Comparison of ENCODE assay signal across 12 mouse cellular contexts in the genomic region with DNA sequence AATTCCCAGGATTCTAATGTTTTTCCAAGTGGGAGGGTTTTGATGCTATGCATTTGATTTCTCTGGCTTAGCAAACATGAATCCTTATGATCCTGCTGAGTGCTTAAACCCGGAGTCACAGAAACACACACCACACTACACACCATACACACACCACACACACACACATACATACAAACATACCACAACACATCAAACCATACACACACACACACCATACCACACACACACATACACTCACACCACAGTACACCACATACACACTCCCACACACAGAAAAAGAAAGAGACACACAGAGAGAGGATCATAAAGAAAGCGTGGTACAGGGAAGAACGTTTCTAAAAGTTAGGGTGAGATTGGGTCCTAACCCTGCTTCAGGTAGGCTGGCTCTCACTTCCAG.
DNase-seq lines count a peak whose midpoint lies in the region; ATAC-seq and TF ChIP-seq lines count a peak whose summit lies in the region.
"Had no signal": no experiment of that assay in that cellular context is flagged by ENCODE, and none has a peak within 500 bp of the region (broad histone marks: within the 10 kb centered on the region; RNA-seq: fewer than 3 reads in every experiment).

No protein-coding gene starts in this region.

- no peak for TF ChIP-seq POLR2A in kidney, adult 2 months (IDR thresholded peaks at IDR 0.05; ENCODE audit: low read depth, low read length)
- TF ChIP-seq POLR2A in myocyte (IDR thresholded peaks at IDR 0.05; ENCODE audit: insufficient read length, low read depth): no peak

- peaks cover 12% of the 10 kb centered on the region; the same call in 1 of the 2 replicates for H3K4me1 ChIP-seq in kidney, embryonic 14.5 days (ENCODE audit: control insufficient read depth, insufficient read depth, low read length)
- no peaks in the 10 kb centered on the region for H3K4me1 ChIP-seq in kidney, adult 2 months (ENCODE audit: control insufficient read depth, insufficient read depth, low read length)
- peaks cover 3% of the 10 kb centered on the region; the same call in 1 of the 2 replicates for H3K4me1 ChIP-seq in forebrain, embryonic 11.5 days (replicated peaks; ENCODE audit: control insufficient read depth, insufficient read depth, low read length)
- H3K4me1 ChIP-seq in intestine, embryonic 15.5 days (replicated peaks): 0 out of 2 replicates have a peak, but pooled peaks cover 2% of the 10 kb centered on the region

- no peaks in the 10 kb centered on the region for H3K36me3 ChIP-seq in kidney, embryonic 14.5 days (ENCODE audit: control insufficient read depth, insufficient read depth, low read length)
- H3K36me3 ChIP-seq in kidney, adult 2 months (ENCODE audit: control insufficient read depth, insufficient read depth, low read length): no peaks in the 10 kb centered on the region
- H3K36me3 ChIP-seq in forebrain, embryonic 11.5 days (ENCODE audit: control insufficient read depth, insufficient read depth, low read length): no peaks in the 10 kb centered on the region
- no peaks in the 10 kb centered on the region for H3K36me3 ChIP-seq in intestine, embryonic 15.5 days
- H3K36me3 ChIP-seq in myocyte (ENCODE audit: control insufficient read depth, insufficient read depth): no peaks in the 10 kb centered on the region

- H3K4me3 ChIP-seq in kidney, embryonic 14.5 days (ENCODE audit: low read length): no peak overlapping the region
- H3K4me3 ChIP-seq in kidney, adult 2 months (ENCODE audit: insufficient read depth, low read depth, low read length): no peak overlapping the region
- H3K4me3 ChIP-seq in forebrain, embryonic 11.5 days (ENCODE audit: low read depth, low read length): no peak overlapping the region
- H3K4me3 ChIP-seq in intestine, embryonic 15.5 days (replicated peaks): no peak overlapping the region
- H3K4me3 ChIP-seq in myocyte: no peak overlapping the region
- H3K4me3 ChIP-seq: erythroblast, embryonic 14.5 days had no signal

- 45% methylated on average over 3 of the region's 3 CpGs for WGBS in kidney, embryonic 14.5 days
- WGBS in kidney, adult 2 months: 63% methylated on average over 3 of the region's 3 CpGs
- 49% methylated on average over 3 of the region's 3 CpGs for WGBS in forebrain, embryonic 11.5 days
- WGBS in intestine, embryonic 15.5 days: 31% methylated on average over 3 of the region's 3 CpGs

- no peak for DNase-seq in kidney, adult 2 months
- no peak for DNase-seq in forebrain, embryonic 11.5 days (ENCODE audit: low spot score)
- DNase-seq in embryo, embryonic 10 days (ENCODE audit: low spot score): no peak
- DNase-seq in adrenal gland, postnatal 10 days: no peak
- DNase-seq in thymus, postnatal 25 days: no peak
- DNase-seq: kidney, adult 18-20 months; right cerebral cortex, postnatal 14 days had no signal

- H3K27me3 ChIP-seq in kidney, embryonic 14.5 days (ENCODE audit: control insufficient read depth, insufficient read depth, low read length): no peaks in the 10 kb centered on the region
- no peaks in the 10 kb centered on the region for H3K27me3 ChIP-seq in kidney, adult 2 months (replicated peaks; ENCODE audit: control insufficient read depth, insufficient read depth, low read length)
- H3K27me3 ChIP-seq in forebrain, embryonic 11.5 days (ENCODE audit: control insufficient read depth, insufficient read depth, low read length): no peaks in the 10 kb centered on the region
- no peaks in the 10 kb centered on the region for H3K27me3 ChIP-seq in intestine, embryonic 15.5 days (replicated peaks)
- no peaks in the 10 kb centered on the region for H3K27me3 ChIP-seq in myocyte (ENCODE audit: control insufficient read depth, insufficient read depth, insufficient read length)

- no peaks in the 10 kb centered on the region for H3K79me2 ChIP-seq in myocyte (ENCODE audit: control insufficient read depth, insufficient read depth)

- ATAC-seq in kidney, embryonic 14.5 days (ENCODE audit: low FRiP score, low TSS enrichment): no peak; the same call in 1 of the 2 replicates
- ATAC-seq in forebrain, embryonic 11.5 days (replicated peaks; ENCODE audit: low FRiP score): 0 out of 2 replicates have a peak, but pooled peaks have one; percentile 27
- peak; percentile 41; the same call in 1 of the 2 replicates for ATAC-seq in intestine, embryonic 15.5 days
- ATAC-seq: activated CD4-positive, CD25-positive, alpha-beta regulatory T cell, adult 4 months had no signal

- H3K9ac ChIP-seq in kidney, embryonic 14.5 days (ENCODE audit: low read depth, low read length): no peak overlapping the region
- peak overlapping the region; percentile 41; the same call in 1 of the 2 replicates for H3K9ac ChIP-seq in forebrain, embryonic 11.5 days (ENCODE audit: low read length)
- no peak overlapping the region for H3K9ac ChIP-seq in intestine, embryonic 15.5 days

- TF ChIP-seq CTCF in kidney, adult 2 months (conservative IDR thresholded peaks at IDR 0.05; ENCODE audit: insufficient read depth, insufficient read length, low read depth, low read length): no peak

- H3K27ac ChIP-seq in kidney, embryonic 14.5 days (ENCODE audit: low read depth, low read length): peak overlapping the region; percentile 1; the same call in 1 of the 2 replicates
- no peak overlapping the region for H3K27ac ChIP-seq in kidney, adult 2 months (ENCODE audit: insufficient read depth, low read depth, low read length)
- H3K27ac ChIP-seq in forebrain, embryonic 11.5 days (ENCODE audit: low read depth, low read length): no peak overlapping the region
- 0 out of 2 replicates have a peak overlapping the region, but pooled peaks have one; percentile 41 for H3K27ac ChIP-seq in intestine, embryonic 15.5 days

- no peak overlapping the region for H3ac ChIP-seq in myocyte (ENCODE audit: control insufficient read depth, insufficient read length)

- H3K4me2 ChIP-seq in kidney, embryonic 14.5 days (replicated peaks; ENCODE audit: low read depth, low read length): peak overlapping the region; percentile 8; the same call in 1 of the 2 replicates
- H3K4me2 ChIP-seq in forebrain, embryonic 11.5 days (ENCODE audit: low read depth, low read length, severe bottlenecking): peak overlapping the region; percentile 32; the same call in 1 of the 2 replicates
- H3K4me2 ChIP-seq in intestine, embryonic 15.5 days (replicated peaks): peak overlapping the region; percentile 46
- peak overlapping the region; percentile 72 for H3K4me2 ChIP-seq in myocyte (ENCODE audit: low read depth)

- H3K9me3 ChIP-seq in kidney, embryonic 14.5 days (ENCODE audit: control insufficient read depth, low read length): 0 out of 2 replicates have a peak, but pooled peaks cover 6% of the 10 kb centered on the region
- H3K9me3 ChIP-seq in forebrain, embryonic 11.5 days (ENCODE audit: control insufficient read depth, low read length): 0 out of 2 replicates have a peak, but pooled peaks cover 2% of the 10 kb centered on the region
- H3K9me3 ChIP-seq in intestine, embryonic 15.5 days: no peaks in the 10 kb centered on the region

TF ChIP-seq in myocyte, 11 proteins besides CTCF, POLR2A, EP300 and RAD21:
- TF ChIP-seq TCF12 (IDR thresholded peaks at IDR 0.05; ENCODE audit: insufficient read depth, poor library complexity, severe bottlenecking) (no peak), POLR2AphosphoS2 (IDR thresholded peaks at IDR 0.05; ENCODE audit: insufficient read length, low read depth) (no peak), USF1 (IDR thresholded peaks at IDR 0.05; ENCODE audit: low read depth) (no peak), REST (IDR thresholded peaks at IDR 0.05; ENCODE audit: insufficient read depth, insufficient read length) (no peak), E2F4 (IDR thresholded peaks at IDR 0.05; ENCODE audit: insufficient read depth) (no peak), MYOD1 (IDR thresholded peaks at IDR 0.05; ENCODE audit: control insufficient read depth in 1 of 3, insufficient read length in 2 of 3, low read depth in 2 of 3) (no peak), TCF3 (IDR thresholded peaks at IDR 0.05; ENCODE audit: insufficient read length, low read depth) (no peak), MYOG (IDR thresholded peaks at IDR 0.05; ENCODE audit: control insufficient read depth in 1 of 3, insufficient read depth in 1 of 3, insufficient read length in 2 of 3, low read depth in 2 of 3) (no peak)

Comparison
In these comparisons a context has a peak if more than half of its experiments do, and no peak if none do; other contexts are left out.
1. H3K27ac ChIP-seq: peak in kidney, embryonic 14.5 days (single experiment) and intestine, embryonic 15.5 days (single experiment); none in kidney, adult 2 months (single experiment) and forebrain, embryonic 11.5 days (single experiment).
2. H3K4me2 ChIP-seq: peak in every context shown above with its lines; median percentile 72 in myocyte; 46 in intestine, embryonic 15.5 days; 32 in forebrain, embryonic 11.5 days; 8 in kidney, embryonic 14.5 days.